Comparison of ENCODE assay signal across 7 mouse cellular contexts in genomic region chr17:12768415-12769379, GRCm38 (mm10). TPM values are rescaled to one million over a fixed set of nuclear protein-coding genes. Genes with fewer than 3 reads are reported as not detected.
A peak's percentile ranks its signal among the peaks of the same experiment; 100 is the strongest.
DNase-seq lines count a peak whose midpoint lies in the region; ATAC-seq and TF ChIP-seq lines count a peak whose summit lies in the region.

No protein-coding gene starts in this region.

- TF ChIP-seq CTCF in lung, postnatal 0 days (IDR thresholded peaks at IDR 0.05), result no peak
- no peak for TF ChIP-seq CTCF in midbrain, postnatal 0 days (IDR thresholded peaks at IDR 0.05)

- H3K4me2 ChIP-seq in lung, postnatal 0 days (replicated peaks; ENCODE audit: low read depth, low read length), result peak overlapping the region; percentile 59
- H3K4me2 ChIP-seq in embryonic facial prominence, embryonic 13.5 days, result peak overlapping the region; percentile 61
- H3K4me2 ChIP-seq in intestine, embryonic 14.5 days (ENCODE audit: low read length), result peak overlapping the region; percentile 50
- H3K4me2 ChIP-seq in midbrain, postnatal 0 days (ENCODE audit: low read depth, low read length, poor library complexity, severe bottlenecking), result peak overlapping the region; percentile 82

- no peaks in the 10 kb centered on the region for H3K9me3 ChIP-seq in lung, postnatal 0 days (ENCODE audit: low read length)
- H3K9me3 ChIP-seq in embryonic facial prominence, embryonic 13.5 days, result no peaks in the 10 kb centered on the region
- no peaks in the 10 kb centered on the region for H3K9me3 ChIP-seq in intestine, embryonic 14.5 days (ENCODE audit: control insufficient read depth, low read length)
- no peaks in the 10 kb centered on the region for H3K9me3 ChIP-seq in midbrain, postnatal 0 days (ENCODE audit: low read length)

- H3K27ac ChIP-seq in lung, postnatal 0 days (ENCODE audit: low read length), result peak overlapping the region; percentile 78
- H3K27ac ChIP-seq in embryonic facial prominence, embryonic 13.5 days, result peak overlapping the region; percentile 81
- peak overlapping the region; percentile 71 for H3K27ac ChIP-seq in intestine, embryonic 14.5 days (ENCODE audit: low read depth)
- peak overlapping the region; percentile 55; the same call in 1 of the 2 replicates for H3K27ac ChIP-seq in midbrain, postnatal 0 days (ENCODE audit: low read depth, low read length)

- peak; percentile 43 for DNase-seq in lung, postnatal 0 days (ENCODE audit: low spot score)
- no peak for DNase-seq in lung, postnatal 14 days
- DNase-seq in intestine, embryonic 14.5 days (ENCODE audit: low spot score), result no peak
- DNase-seq in midbrain, postnatal 0 days (ENCODE audit: low spot score), result no peak
- no peak for DNase-seq in layer of hippocampus, adult 11-12 months (ENCODE audit: low spot score)
- no peak for DNase-seq in urinary bladder, postnatal 10 days (ENCODE audit: low spot score)

- no peak for TF ChIP-seq EP300 in lung, postnatal 0 days (IDR thresholded peaks at IDR 0.05)

- peak overlapping the region; percentile 65 for H3K4me3 ChIP-seq in lung, postnatal 0 days (ENCODE audit: low read depth, low read length)
- peak overlapping the region; percentile 74 for H3K4me3 ChIP-seq in embryonic facial prominence, embryonic 13.5 days
- H3K4me3 ChIP-seq in intestine, embryonic 14.5 days (ENCODE audit: low read depth, low read length), result peak overlapping the region; percentile 54
- H3K4me3 ChIP-seq in midbrain, postnatal 0 days (ENCODE audit: low read depth, low read length), result peak overlapping the region; percentile 55

- H3K36me3 ChIP-seq in lung, postnatal 0 days (ENCODE audit: insufficient read depth, low read length), result peaks cover 9% of the 10 kb centered on the region
- H3K36me3 ChIP-seq in embryonic facial prominence, embryonic 13.5 days, result peaks cover 37% of the 10 kb centered on the region
- peaks cover 40% of the 10 kb centered on the region for H3K36me3 ChIP-seq in intestine, embryonic 14.5 days (ENCODE audit: control insufficient read depth, insufficient read depth, low read length)
- H3K36me3 ChIP-seq in midbrain, postnatal 0 days (ENCODE audit: insufficient read depth, low read length), result no peaks in the 10 kb centered on the region

- peak overlapping the region; percentile 72 for H3K9ac ChIP-seq in lung, postnatal 0 days (replicated peaks; ENCODE audit: low read depth)
- peak overlapping the region; percentile 92 for H3K9ac ChIP-seq in embryonic facial prominence, embryonic 13.5 days
- H3K9ac ChIP-seq in intestine, embryonic 14.5 days (ENCODE audit: low read length), result peak overlapping the region; percentile 77
- peak overlapping the region; percentile 61 for H3K9ac ChIP-seq in midbrain, postnatal 0 days (replicated peaks; ENCODE audit: low read length, poor library complexity, severe bottlenecking)

- H3K27me3 ChIP-seq in lung, postnatal 0 days (replicated peaks; ENCODE audit: insufficient read depth, low read length), result no peaks in the 10 kb centered on the region
- no peaks in the 10 kb centered on the region for H3K27me3 ChIP-seq in embryonic facial prominence, embryonic 13.5 days
- H3K27me3 ChIP-seq in intestine, embryonic 14.5 days (replicated peaks; ENCODE audit: control insufficient read depth, insufficient read depth, low read length), result no peaks in the 10 kb centered on the region
- no peaks in the 10 kb centered on the region for H3K27me3 ChIP-seq in midbrain, postnatal 0 days (ENCODE audit: insufficient read depth, low read length)

- ATAC-seq in lung, postnatal 0 days, result peak; percentile 25; the same call in 1 of the 2 replicates
- ATAC-seq in embryonic facial prominence, embryonic 13.5 days (ENCODE audit: insufficient number of reproducible peaks, insufficient read depth, low FRiP score, low TSS enrichment, low read depth), result no peak; the same call in 1 of the 2 replicates
- peak; percentile 16; the same call in 1 of the 2 replicates for ATAC-seq in intestine, embryonic 14.5 days (replicated peaks; ENCODE audit: low FRiP score, low TSS enrichment, low read depth)
- ATAC-seq in midbrain, postnatal 0 days (ENCODE audit: low FRiP score), result peak; percentile 29

- WGBS in lung, postnatal 0 days, result 34% methylated on average over 41 of the region's 41 CpGs
- WGBS in embryonic facial prominence, embryonic 13.5 days, result 13% methylated on average over 41 of the region's 41 CpGs
- WGBS in intestine, embryonic 14.5 days, result 27% methylated on average over 41 of the region's 41 CpGs
- 9% methylated on average over 41 of the region's 41 CpGs for whole genome bisulfite sequencing in midbrain, postnatal 0 days

- H3K4me1 ChIP-seq in lung, postnatal 0 days (ENCODE audit: insufficient read depth, low read depth, low read length), result 0 out of 2 replicates have a peak, but pooled peaks cover 3% of the 10 kb centered on the region
- peaks cover 37% of the 10 kb centered on the region for H3K4me1 ChIP-seq in embryonic facial prominence, embryonic 13.5 days
- peaks cover 27% of the 10 kb centered on the region; the same call in 1 of the 2 replicates for H3K4me1 ChIP-seq in intestine, embryonic 14.5 days (replicated peaks; ENCODE audit: control insufficient read depth, insufficient read depth, low read length)
- peaks cover 13% of the 10 kb centered on the region; the same call in 1 of the 2 replicates for H3K4me1 ChIP-seq in midbrain, postnatal 0 days (ENCODE audit: insufficient read depth, low read length)

RNA-seq across cellular contexts. Expression of gene Igf2r, which starts 0.8 kb away (rescaled TPM):
- polyA plus RNA-seq in lung, postnatal 0 days (2015; fragmentation: Nextera tagmentation; extraction: Ambion mirVana), result 26.7 and 27.9 TPM in 2 replicates
- 27.9 and 35.4 TPM in 2 replicates for polyA plus RNA-seq in embryonic facial prominence, embryonic 13.5 days (2015; fragmentation: Nextera tagmentation; extraction: Ambion mirVana)
- 52.3 and 52.8 TPM in 2 replicates for polyA plus RNA-seq in intestine, embryonic 14.5 days (2014; fragmentation: Nextera tagmentation; extraction: Ambion mirVana)
- 31.7 and 44.2 TPM in 2 replicates for total RNA-seq in midbrain, postnatal 0 days (2014; rRNA removed)
- 5.0 and 5.4 TPM in 2 replicates for polyA plus RNA-seq in midbrain, postnatal 0 days (2015; fragmentation: Nextera tagmentation; extraction: Ambion mirVana)
